In the genomic region with DNA sequence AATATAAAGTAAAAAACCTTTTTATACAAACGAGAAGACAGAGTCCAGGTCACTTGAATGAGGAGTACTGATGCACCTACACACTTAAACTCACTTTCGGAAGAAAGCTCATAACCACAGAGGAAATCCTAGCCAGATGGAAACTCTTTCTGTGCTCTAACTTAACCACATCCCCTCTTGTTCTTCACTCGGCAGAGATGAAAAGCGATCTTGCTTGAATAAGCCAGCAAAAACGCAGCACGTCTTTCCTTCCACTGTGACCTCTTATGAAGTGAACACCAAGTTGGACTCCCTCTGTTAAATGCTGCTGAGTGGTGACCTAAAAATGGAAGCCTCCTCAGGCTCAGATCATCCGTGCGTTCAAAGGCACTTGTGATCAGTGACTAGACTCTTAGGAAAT, we compare ENCODE assay signal across 16 mouse cellular contexts.
DNase-seq lines count a peak whose midpoint lies in the region; ATAC-seq and TF ChIP-seq lines count a peak whose summit lies in the region.
"Had no signal": no experiment of that assay in that cellular context is flagged by ENCODE, and none has a peak within 500 bp of the region (broad histone marks: within the 10 kb centered on the region; RNA-seq: fewer than 3 reads in every experiment).

No protein-coding gene starts in this region.

- no peak overlapping the region for H3K27ac ChIP-seq in left cerebral cortex, adult 2 months
- H3K27ac ChIP-seq: forebrain, embryonic 13.5 days; hindbrain, embryonic 13.5 days; kidney, postnatal 0 days had no signal

- TF ChIP-seq CTCF in left cerebral cortex, adult 2 months (IDR thresholded peaks at IDR 0.05): no peak

- intact Hi-C loops in left cerebral cortex, adult 2 months (cut with DNase I): no loop called here

- DNase-seq in lung, postnatal 25 days (ENCODE audit: low spot score): peak; percentile 8
- no peak for DNase-seq in lung, adult 18-20 months
- DNase-seq in thymus, postnatal 25 days: peak; percentile 47
- no peak for DNase-seq in adrenal gland, adult (ENCODE audit: inconsistent age in 2 of 2, low spot score in 1 of 2)
- no peak for DNase-seq in ovary, adult 18-20 months (ENCODE audit: low spot score)
- no peak for DNase-seq in left cerebral cortex, adult 2 months (ENCODE audit: extremely low spot score in 1 of 2, low spot score in 2 of 2)
- DNase-seq: B cell, adult 2 months; cerebellum, adult 11 months; layer of hippocampus, adult 9-11 months; right cerebral cortex, postnatal 14 days had no signal

- no peak overlapping the region for H3K4me3 ChIP-seq in left cerebral cortex, adult 2 months
- H3K4me3 ChIP-seq: forebrain, embryonic 13.5 days; hindbrain, embryonic 13.5 days had no signal

- ATAC-seq in activated CD4-positive, CD25-positive, alpha-beta regulatory T cell, adult 4 months: peak; percentile 98
- peak; percentile 86 for ATAC-seq in megakaryocyte progenitor cell, adult 5-6 weeks (replicated peaks; ENCODE audit: poor library complexity)
- ATAC-seq: forebrain, embryonic 13.5 days; intestine, postnatal 0 days had no signal

Comparison
In these comparisons a context has a peak if more than half of its experiments do, and no peak if none do; other contexts are left out.
1. DNase-seq: peak in lung, postnatal 25 days (single experiment) and thymus, postnatal 25 days (single experiment); none in lung, adult 18-20 months (0 of 2), adrenal gland, adult (0 of 2), ovary, adult 18-20 months (single experiment) and left cerebral cortex, adult 2 months (0 of 2).